ENCODE assay signal across 17 mouse cellular contexts in the genomic region with DNA sequence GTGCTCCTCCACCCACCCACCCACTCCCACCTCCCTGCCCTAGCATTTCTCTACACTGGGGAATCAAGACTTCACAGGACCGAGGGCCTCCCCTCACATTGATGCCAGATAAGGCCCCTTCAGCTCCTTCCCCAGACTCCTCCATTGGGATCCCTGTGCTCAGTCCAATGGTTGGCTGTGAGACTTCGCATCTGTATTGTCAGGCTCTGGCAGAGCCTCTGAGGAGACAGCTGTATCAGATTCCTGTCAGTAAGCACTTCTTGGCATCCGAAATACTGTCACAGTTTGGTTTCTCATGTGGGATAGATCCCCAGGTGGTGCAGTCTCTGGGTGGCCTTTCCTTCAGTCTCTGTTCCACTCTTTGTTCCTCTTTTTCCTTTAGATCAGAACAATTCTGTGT.
"Had no signal": no experiment of that assay in that cellular context is flagged by ENCODE, and none has a peak within 500 bp of the region (broad histone marks: within the 10 kb centered on the region; RNA-seq: fewer than 3 reads in every experiment).

No protein-coding gene starts in this region.

- H3K9me3 ChIP-seq: neural tube, embryonic 13.5 days; neural tube, embryonic 15.5 days had no signal

- ATAC-seq: liver, embryonic 12.5 days; midbrain, embryonic 16.5 days had no signal

- H3K27me3 ChIP-seq: liver, embryonic 12.5 days; midbrain, embryonic 12.5 days; neural tube, embryonic 13.5 days; neural tube, embryonic 15.5 days had no signal

- H3K4me2 ChIP-seq: liver, embryonic 12.5 days; midbrain, embryonic 12.5 days; neural tube, embryonic 13.5 days; neural tube, embryonic 15.5 days had no signal

- H3K4me3 ChIP-seq: liver, embryonic 12.5 days; midbrain, embryonic 10.5 days; midbrain, embryonic 12.5 days; myocyte; neural tube, embryonic 13.5 days; neural tube, embryonic 15.5 days had no signal

- H3K27ac ChIP-seq: liver, embryonic 12.5 days; liver, embryonic 14.5 days; midbrain, embryonic 10.5 days; midbrain, embryonic 12.5 days; neural tube, embryonic 13.5 days; neural tube, embryonic 15.5 days had no signal

- H3K9ac ChIP-seq: liver, embryonic 12.5 days; liver, embryonic 14.5 days; midbrain, embryonic 12.5 days; neural tube, embryonic 13.5 days; neural tube, embryonic 15.5 days had no signal

- DNase-seq: midbrain, embryonic 14.5 days; retina, postnatal 1 day; right cerebral cortex, adult 18-20 months; right cerebral cortex, postnatal 25 days; right cerebral cortex, postnatal 4 days; spleen, adult 18-20 months; thymus, adult 18-20 months; thymus, postnatal 14 days; thymus, postnatal 36 days had no signal

- H3K36me3 ChIP-seq: liver, embryonic 12.5 days; midbrain, embryonic 10.5 days; midbrain, embryonic 12.5 days; neural tube, embryonic 13.5 days; neural tube, embryonic 15.5 days had no signal

- H3K4me1 ChIP-seq: liver, embryonic 12.5 days; midbrain, embryonic 10.5 days; midbrain, embryonic 12.5 days; neural tube, embryonic 13.5 days; neural tube, embryonic 15.5 days had no signal
